Mouse (Mus musculus) WW6 (cell line): ENCODE results near the gene Cep44.

ENCODE experiments used
- DNase-seq: peaks from one replicate; pipeline ENCODE4 v3.0.0-alpha.2; 2013; ENCODE audit warnings: low read depth, low spot score

The Cep44 gene

DNA sequence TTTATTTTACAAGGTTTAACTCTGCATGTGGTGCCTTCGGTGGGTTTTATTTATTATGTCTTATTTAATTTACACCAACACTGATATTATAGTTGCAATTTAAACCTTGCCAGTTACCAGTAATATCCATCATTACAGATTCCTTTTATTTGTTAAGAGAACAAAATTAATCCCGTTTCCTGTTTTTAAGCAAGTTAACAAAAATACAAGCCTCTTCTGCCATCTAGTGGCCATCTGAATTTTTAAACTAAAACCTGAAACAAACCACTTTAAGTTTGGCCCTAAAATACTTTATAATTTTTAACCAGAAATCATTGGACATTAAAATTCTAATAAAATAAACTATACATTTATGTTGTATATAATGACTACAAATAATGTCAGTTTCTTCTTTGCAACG lies 64.8 kb downstream of the Cep44 start:
- DNase-seq, result no peak
